Mouse (Mus musculus) limb, embryonic 14.5 days (tissue): ENCODE results near the gene Krt222. TPM values are rescaled to one million over a fixed set of nuclear protein-coding genes. Genes with fewer than 3 reads are reported as not detected.

Experiments
- ATAC-seq: fragments of 200-750 bp; cut with Nextera tagmentation; 2 replicates; pipeline ENCODE4 v1.8.0; 2017; ENCODE audit warnings: low read depth, moderate number of reproducible peaks, moderate TSS enrichment; ENCODE audit not compliant: low FRiP score
- DNase-seq: peaks from one replicate; pipeline ENCODE4 v3.0.0-alpha.2; 2015; ENCODE audit warnings: low spot score
- H3K27ac ChIP-seq: fragments of 300-500 bp; sonication (generic); replicated peaks from 2 replicates; pipeline ENCODE4 v1.5.1; 2014; ENCODE audit warnings: low read depth, mild to moderate bottlenecking, low read length, moderate library complexity, mixed read lengths
- H3K27me3 ChIP-seq: fragments of 300-500 bp; sonication (generic); 2 replicates; pipeline ENCODE4 v1.6.1; 2014; ENCODE audit warnings: low read length, mixed read lengths; ENCODE audit not compliant: control insufficient read depth, insufficient read depth
- H3K36me3 ChIP-seq: fragments of 300-500 bp; sonication (generic); 2 replicates; pipeline ENCODE4 v1.6.1; 2014; ENCODE audit warnings: mild to moderate bottlenecking, low read length, moderate library complexity, mixed read lengths; ENCODE audit not compliant: control insufficient read depth, insufficient read depth
- H3K4me1 ChIP-seq: fragments of 300-500 bp; sonication (generic); 2 replicates; pipeline ENCODE4 v1.6.1; 2014; ENCODE audit warnings: antibody characterized with exemption, low read length, mixed read lengths; ENCODE audit not compliant: control insufficient read depth, insufficient read depth
- H3K4me2 ChIP-seq: fragments of 300-500 bp; sonication (generic); replicated peaks from 2 replicates; pipeline ENCODE4 v1.6.1; 2014; ENCODE audit warnings: low read depth, mild to moderate bottlenecking, low read length, moderate library complexity; ENCODE audit not compliant: severe bottlenecking
- H3K4me3 ChIP-seq: fragments of 300-500 bp; sonication (generic); replicated peaks from 2 replicates; pipeline ENCODE4 v1.5.1; 2014; ENCODE audit warnings: low read length
- H3K9ac ChIP-seq: fragments of 300-500 bp; sonication (generic); 2 replicates; pipeline ENCODE4 v1.6.1; 2014; ENCODE audit warnings: mild to moderate bottlenecking, low read depth, low read length, moderate library complexity; ENCODE audit not compliant: severe bottlenecking
- H3K9me3 ChIP-seq: fragments of 300-500 bp; sonication (generic); 2 replicates; pipeline ENCODE4 v1.6.1; 2016; ENCODE audit warnings: low read length; ENCODE audit not compliant: control insufficient read depth
- POLR2A ChIP-seq: fragments of 200-500 bp; IDR thresholded peaks from 2 replicates; pipeline ENCODE4 v1.8.0; 2012; ENCODE audit warnings: inconsistent platforms, mild to moderate bottlenecking, moderate library complexity, borderline replicate concordance; ENCODE audit not compliant: insufficient read depth, insufficient read length; ENCODE audit errors: extremely low read depth
- WGBS: fragments of 180-500 bp; shearing (Covaris S2); extraction: QIAGEN DNeasy Blood & Tissue Kit; methylation state at CpG from one replicate; pipeline ENCODE4 v1.1.7; 2014; 5-methylcytosine and 5-hydroxymethylcytosine counted together
- polyA plus RNA-seq, 2 experiments: library from polyadenylated mRNA; depleted of rRNA in 1 of 2; stranded (reverse) in 1 of 2; unstranded in 1 of 2; fragments of >200 nt; fragmentation: Nextera tagmentation in 1 of 2; extraction: Ambion mirVana in 1 of 2; gene quantifications; 2 replicates each; pipeline versions ENCODE4 v1.2.1 to v1.2.3; 2012 to 2014

Krt222 gene
- polyA plus RNA-seq, 2 experiments, result 0.06 to 0.10 TPM

- Histone ChIP-seq H3K9ac (no peak overlapping the region), H3K27ac (no peak overlapping the region), H3K4me3 (no peak overlapping the region), H3K9me3 (no peaks in the 10 kb centered on the region), H3K4me2 (no peak overlapping the region), H3K4me1 (peaks cover 7% of the 10 kb centered on the region), H3K27me3 (no peaks in the 10 kb centered on the region), H3K36me3 (no peaks in the 10 kb centered on the region)
- ATAC-seq, result no peak
- WGBS, result 60% methylated on average over 9 of the region's 9 CpGs
- no peak for DNase-seq
- no peak for TF ChIP-seq POLR2A
Observed at GRCm38 (mm10) chr11:99265796-99266195, 21.9 kb upstream of the Krt222 start.

- Histone ChIP-seq H3K36me3 (no peaks in the 10 kb centered on the region), H3K27me3 (no peaks in the 10 kb centered on the region), H3K4me2 (no peak overlapping the region), H3K4me3 (no peak overlapping the region), H3K4me1 (peaks cover 7% of the 10 kb centered on the region), H3K9me3 (no peaks in the 10 kb centered on the region), H3K27ac (no peak overlapping the region), H3K9ac (no peak overlapping the region)
- no peak for TF ChIP-seq POLR2A
- no peak for ATAC-seq
- 67% methylated on average over 9 of the region's 9 CpGs for WGBS
- DNase-seq, result no peak
Observed at GRCm38 (mm10) chr11:99265220-99265619, 21.3 kb upstream of the Krt222 start.

DNA sequence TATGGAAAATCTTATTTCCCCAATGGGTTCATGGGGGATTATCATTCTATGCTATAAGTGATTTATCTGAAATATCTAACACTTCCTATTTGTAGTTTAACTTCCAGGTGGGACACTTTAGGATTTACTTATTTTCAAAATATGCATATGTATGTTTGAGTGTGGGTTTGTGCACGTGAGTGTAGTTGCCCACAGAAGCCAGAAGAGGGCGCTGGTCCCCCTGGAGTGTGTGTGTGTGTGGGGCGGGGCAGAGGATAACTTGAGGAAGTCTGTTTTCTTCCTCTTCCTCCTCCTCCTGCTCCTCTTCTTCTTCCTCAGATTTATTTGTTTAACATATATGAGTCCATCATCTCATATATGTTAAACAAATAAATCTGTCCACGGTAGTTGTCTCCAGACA, 12.3 kb upstream of the Krt222 start:
- 77% methylated on average over 4 of the region's 4 CpGs for WGBS
- Histone ChIP-seq H3K4me2 (no peak overlapping the region), H3K4me3 (no peak overlapping the region), H3K27ac (no peak overlapping the region), H3K4me1 (no peaks in the 10 kb centered on the region), H3K9ac (no peak overlapping the region), H3K27me3 (no peaks in the 10 kb centered on the region), H3K36me3 (no peaks in the 10 kb centered on the region), H3K9me3 (no peaks in the 10 kb centered on the region)
- no peak for DNase-seq
- TF ChIP-seq POLR2A, result no peak
- no peak for ATAC-seq

GRCm38 (mm10) chr11:99255316-99255715, 11.4 kb upstream of the Krt222 start:
- H3K4me3 ChIP-seq, result no peak overlapping the region
- H3K9me3 ChIP-seq, result no peaks in the 10 kb centered on the region
- no peaks in the 10 kb centered on the region for H3K36me3 ChIP-seq
- H3K4me1 ChIP-seq, result no peaks in the 10 kb centered on the region
- 93% methylated on average over 8 of the region's 8 CpGs for WGBS
- DNase-seq (no peak), ATAC-seq (no peak)
- no peaks in the 10 kb centered on the region for H3K27me3 ChIP-seq
- H3K27ac ChIP-seq, result no peak overlapping the region
- no peak for TF ChIP-seq POLR2A
- no peak overlapping the region for H3K9ac ChIP-seq
- H3K4me2 ChIP-seq, result no peak overlapping the region

- H3K4me3 ChIP-seq, result no peak overlapping the region
- no peaks in the 10 kb centered on the region for H3K36me3 ChIP-seq
- H3K4me2 ChIP-seq, result no peak overlapping the region
- WGBS, result 61% methylated on average over 2 of the region's 2 CpGs
- no peak overlapping the region for H3K9ac ChIP-seq
- H3K9me3 ChIP-seq, result no peaks in the 10 kb centered on the region
- ATAC-seq (no peak), DNase-seq (no peak)
- H3K27me3 ChIP-seq, result no peaks in the 10 kb centered on the region
- 0 out of 2 replicates have a peak, but pooled peaks cover 3% of the 10 kb centered on the region for H3K4me1 ChIP-seq
- H3K27ac ChIP-seq, result no peak overlapping the region
- TF ChIP-seq POLR2A, result no peak
Observed at GRCm38 (mm10) chr11:99253893-99254292, 10.0 kb upstream of the Krt222 start.

GRCm38 (mm10) chr11:99252671-99253070, 8.8 kb upstream of the Krt222 start:
- H3K9ac ChIP-seq, result no peak overlapping the region
- H3K27ac ChIP-seq, result no peak overlapping the region
- no peak overlapping the region for H3K4me2 ChIP-seq
- ATAC-seq, result no peak
- no peaks in the 10 kb centered on the region for H3K9me3 ChIP-seq
- H3K36me3 ChIP-seq, result no peaks in the 10 kb centered on the region
- TF ChIP-seq POLR2A, result no peak
- DNase-seq, result no peak
- H3K27me3 ChIP-seq, result no peaks in the 10 kb centered on the region
- H3K4me1 ChIP-seq, result 0 out of 2 replicates have a peak, but pooled peaks cover 3% of the 10 kb centered on the region
- H3K4me3 ChIP-seq, result no peak overlapping the region
- WGBS, result 67% methylated on average over 8 of the region's 8 CpGs
